Comparison of ENCODE assay signal across 30 mouse cellular contexts in genomic region chr10:108378479-108378878, GRCm38 (mm10). TPM values are rescaled to one million over a fixed set of nuclear protein-coding genes. Genes with fewer than 3 reads are reported as not detected.
DNase-seq lines count a peak whose midpoint lies in the region; ATAC-seq and TF ChIP-seq lines count a peak whose summit lies in the region.
"Had no signal": no experiment of that assay in that cellular context is flagged by ENCODE, and none has a peak within 500 bp of the region (broad histone marks: within the 10 kb centered on the region; RNA-seq: fewer than 3 reads in every experiment).

No protein-coding gene starts in this region.

- no peak overlapping the region for H3K9ac ChIP-seq in midbrain, embryonic 11.5 days (ENCODE audit: low read length)
- H3K9ac ChIP-seq in midbrain, embryonic 15.5 days: no peak overlapping the region
- no peak overlapping the region for H3K9ac ChIP-seq in stomach, postnatal 0 days (ENCODE audit: low read length)
- H3K9ac ChIP-seq: embryonic facial prominence, embryonic 12.5 days; forebrain, embryonic 13.5 days; heart, embryonic 12.5 days; heart, embryonic 15.5 days; hindbrain, embryonic 14.5 days had no signal

- H3K9me3 ChIP-seq in midbrain, embryonic 11.5 days (ENCODE audit: control insufficient read depth, low read length): no peaks in the 10 kb centered on the region
- H3K9me3 ChIP-seq in midbrain, embryonic 15.5 days: no peaks in the 10 kb centered on the region
- no peaks in the 10 kb centered on the region for H3K9me3 ChIP-seq in stomach, postnatal 0 days (ENCODE audit: control insufficient read depth, low read length)
- H3K9me3 ChIP-seq: embryonic facial prominence, embryonic 12.5 days; G1E; heart, embryonic 12.5 days; heart, embryonic 15.5 days had no signal

- no peak for ATAC-seq in midbrain, embryonic 11.5 days (ENCODE audit: low FRiP score)
- ATAC-seq in midbrain, embryonic 15.5 days (replicated peaks): no peak
- no peak for ATAC-seq in stomach, postnatal 0 days (ENCODE audit: low FRiP score, low TSS enrichment)
- ATAC-seq: forebrain, embryonic 13.5 days; forebrain, embryonic 16.5 days; hindbrain, postnatal 0 days; inflammation-experienced regulatory T-cells, adult 6 months; intestine, embryonic 16.5 days had no signal

- no peak for TF ChIP-seq CTCF in embryonic fibroblast, embryonic 13.5 days (IDR thresholded peaks at IDR 0.05; ENCODE audit: borderline replicate concordance, insufficient read depth, low read length)
- no peak for TF ChIP-seq CTCF in stomach, postnatal 0 days (IDR thresholded peaks at IDR 0.05; ENCODE audit: low read depth)

- peak; percentile 66 for DNase-seq in heart, adult 11 months
- no peak for DNase-seq in heart, postnatal 36 days
- DNase-seq in midbrain, embryonic 11.5 days (ENCODE audit: low spot score, missing footprints): peak; percentile 60
- no peak for DNase-seq in stomach, postnatal 0 days (ENCODE audit: low spot score)
- DNase-seq in ovary, adult 18-20 months (ENCODE audit: low spot score): no peak
- DNase-seq: adrenal gland, adult 2 months; adrenal gland, postnatal 14 days; B cell, adult 2 months; cerebellum, adult 18-20 months; cerebellum, adult 9-10 months; cerebellum, postnatal 14 days; gastrocnemius, adult 2 months; gastrocnemius, postnatal 14 days; heart, adult 2 months; heart, postnatal 10 days; heart, postnatal 4 days had no signal

- H3K4me2 ChIP-seq in midbrain, embryonic 11.5 days: no peak overlapping the region
- H3K4me2 ChIP-seq in midbrain, embryonic 15.5 days: no peak overlapping the region
- no peak overlapping the region for H3K4me2 ChIP-seq in stomach, postnatal 0 days (replicated peaks; ENCODE audit: low read depth)
- H3K4me2 ChIP-seq: embryonic facial prominence, embryonic 12.5 days; forebrain, embryonic 13.5 days; heart, embryonic 12.5 days; heart, embryonic 15.5 days; hindbrain, embryonic 14.5 days had no signal

- no peaks in the 10 kb centered on the region for H3K27me3 ChIP-seq in midbrain, embryonic 11.5 days (ENCODE audit: control insufficient read depth, insufficient read depth, low read length)
- H3K27me3 ChIP-seq in midbrain, embryonic 15.5 days (replicated peaks): no peaks in the 10 kb centered on the region
- H3K27me3 ChIP-seq in stomach, postnatal 0 days (ENCODE audit: control insufficient read depth, insufficient read depth, low read length): no peaks in the 10 kb centered on the region
- H3K27me3 ChIP-seq: CH12.LX; embryonic facial prominence, embryonic 12.5 days; forebrain, embryonic 13.5 days; heart, embryonic 12.5 days; heart, embryonic 15.5 days had no signal

- no peaks in the 10 kb centered on the region for H3K4me1 ChIP-seq in midbrain, embryonic 11.5 days (ENCODE audit: control insufficient read depth, insufficient read depth, low read length)
- H3K4me1 ChIP-seq in midbrain, embryonic 15.5 days: no peaks in the 10 kb centered on the region
- peaks cover 10% of the 10 kb centered on the region for H3K4me1 ChIP-seq in embryonic fibroblast, embryonic 13.5 days (ENCODE audit: control insufficient read depth, insufficient read depth, low read length)
- H3K4me1 ChIP-seq in stomach, postnatal 0 days (replicated peaks; ENCODE audit: control insufficient read depth, insufficient read depth): no peaks in the 10 kb centered on the region
- H3K4me1 ChIP-seq: embryonic facial prominence, embryonic 12.5 days; forebrain, embryonic 10.5 days; forebrain, embryonic 13.5 days; heart, embryonic 15.5 days had no signal

- H3K27ac ChIP-seq in midbrain, embryonic 11.5 days (ENCODE audit: low read depth, low read length): no peak overlapping the region
- H3K27ac ChIP-seq in midbrain, embryonic 15.5 days: no peak overlapping the region
- peak overlapping the region; percentile 89 for H3K27ac ChIP-seq in embryonic fibroblast, embryonic 13.5 days (ENCODE audit: insufficient read depth, low read length)
- H3K27ac ChIP-seq in stomach, postnatal 0 days (replicated peaks): 0 out of 2 replicates have a peak overlapping the region, but pooled peaks have one; percentile 45
- H3K27ac ChIP-seq: embryonic facial prominence, embryonic 12.5 days; forebrain, embryonic 10.5 days; forebrain, embryonic 13.5 days; gastrocnemius, adult 2 months; heart, adult 2 months; heart, embryonic 15.5 days; hindbrain, embryonic 14.5 days; hindbrain, postnatal 0 days had no signal

- WGBS in midbrain, embryonic 11.5 days: 87% methylated on average over 5 of the region's 5 CpGs
- WGBS in midbrain, embryonic 15.5 days: 85% methylated on average over 5 of the region's 5 CpGs
- 61% methylated on average over 5 of the region's 5 CpGs for WGBS in stomach, postnatal 0 days

- intact Hi-C loops in heart, postnatal 36 days (cut with DNase I): no loop called here

- peaks cover 2% of the 10 kb centered on the region; the same call in 1 of the 2 replicates for H3K36me3 ChIP-seq in midbrain, embryonic 11.5 days (ENCODE audit: control insufficient read depth, insufficient read depth, low read length)
- H3K36me3 ChIP-seq in midbrain, embryonic 15.5 days (replicated peaks): no peaks in the 10 kb centered on the region
- H3K36me3 ChIP-seq in stomach, postnatal 0 days (ENCODE audit: control insufficient read depth, insufficient read depth, low read length): no peaks in the 10 kb centered on the region; the same call in 1 of the 2 replicates
- H3K36me3 ChIP-seq: embryonic facial prominence, embryonic 12.5 days; heart, embryonic 15.5 days had no signal

- TF ChIP-seq EP300 in stomach, postnatal 0 days (optimal IDR thresholded peaks at IDR 0.05): no peak

- H3K4me3 ChIP-seq in midbrain, embryonic 11.5 days (ENCODE audit: low read depth, low read length): no peak overlapping the region
- H3K4me3 ChIP-seq in midbrain, embryonic 15.5 days: no peak overlapping the region
- no peak overlapping the region for H3K4me3 ChIP-seq in embryonic fibroblast, embryonic 13.5 days (ENCODE audit: insufficient read depth, low read length)
- H3K4me3 ChIP-seq in stomach, postnatal 0 days (ENCODE audit: low read depth, low read length): no peak overlapping the region
- H3K4me3 ChIP-seq: embryonic facial prominence, embryonic 12.5 days; forebrain, embryonic 10.5 days; forebrain, embryonic 13.5 days; gastrocnemius, adult 2 months; heart, adult 2 months; heart, embryonic 12.5 days; heart, embryonic 15.5 days had no signal

- no peak for TF ChIP-seq POLR2A in embryonic fibroblast, embryonic 13.5 days (IDR thresholded peaks at IDR 0.05; ENCODE audit: low read depth, low read length)

RNA-seq across cellular contexts. Expression of gene Pawr, which starts 46.6 kb away (rescaled TPM):
- 1 to 10 TPM; 3.2 to 3.5 TPM for total RNA-seq in heart, postnatal 36 days (2021)
- polyA plus RNA-seq in midbrain, embryonic 11.5 days (2014; fragmentation: Nextera tagmentation; extraction: Ambion mirVana): 14.4 and 14.5 TPM in 2 replicates
- 2.5 and 3.2 TPM in 2 replicates for polyA plus RNA-seq in midbrain, embryonic 15.5 days (2015; fragmentation: Nextera tagmentation; extraction: Ambion mirVana)
- polyA plus RNA-seq in embryonic fibroblast, embryonic 13.5 days (2011; ENCODE audit: insufficient read length, low read depth, missing spikeins): 46.2 and 51.2 TPM in 2 replicates
- 14.7 and 18.5 TPM in 2 replicates for polyA plus RNA-seq in stomach, postnatal 0 days (2015; fragmentation: Nextera tagmentation; extraction: Ambion mirVana)
- total RNA-seq: CH12.LX had no signal

Comparison
In these comparisons a context has a peak if more than half of its experiments do, and no peak if none do; other contexts are left out.
1. DNase-seq: peak in heart, adult 11 months (single experiment) and midbrain, embryonic 11.5 days (single experiment); none in heart, postnatal 36 days (0 of 2), stomach, postnatal 0 days (single experiment) and ovary, adult 18-20 months (single experiment).
2. H3K27ac ChIP-seq: peak in embryonic fibroblast, embryonic 13.5 days (single experiment) and stomach, postnatal 0 days (single experiment); none in midbrain, embryonic 11.5 days (single experiment) and midbrain, embryonic 15.5 days (single experiment).